Mouse (Mus musculus) kidney, adult 2 months (tissue): ENCODE data around the gene 4930469K13Rik. TPM values are rescaled to one million over a fixed set of nuclear protein-coding genes. Genes with fewer than 3 reads are reported as not detected.
"Not testable (repeated sequence)": the region's sequence is repeated elsewhere in the genome, so short reads cannot be mapped to it uniquely, and the experiment has no call there.

Source experiments
- DNase-seq: peaks from one replicate; pipeline ENCODE4 v3.0.0; 2021
- H3K27ac ChIP-seq: fragments of 200-500 bp; 2 replicates; pipeline ENCODE4 v1.5.1; 2012; ENCODE audit warnings: low read depth, low read length, control low read depth, inconsistent platforms; ENCODE audit not compliant: insufficient read depth
- H3K27me3 ChIP-seq: fragments of 200-500 bp; replicated peaks from 2 replicates; pipeline ENCODE4 v1.6.1; 2012; ENCODE audit warnings: mild to moderate bottlenecking, moderate library complexity, low read length, inconsistent platforms; ENCODE audit not compliant: control insufficient read depth, insufficient read depth
- H3K36me3 ChIP-seq: fragments of 200-500 bp; 2 replicates; pipeline ENCODE4 v1.6.1; 2012; ENCODE audit warnings: mild to moderate bottlenecking, moderate library complexity, low read length, inconsistent platforms; ENCODE audit not compliant: control insufficient read depth, insufficient read depth
- H3K4me1 ChIP-seq: fragments of 200-500 bp; 2 replicates; pipeline ENCODE4 v1.6.1; 2011; ENCODE audit warnings: low read length; ENCODE audit not compliant: control insufficient read depth, insufficient read depth
- H3K4me3 ChIP-seq: fragments of 200-500 bp; 2 replicates; pipeline ENCODE4 v1.5.1; 2011; ENCODE audit warnings: mild to moderate bottlenecking, low read depth, low read length, control low read depth; ENCODE audit not compliant: insufficient read depth
- CTCF ChIP-seq: fragments of 200-500 bp; conservative IDR thresholded peaks from 2 replicates; pipeline ENCODE4 v1.5.1; 2011; ENCODE audit warnings: low read depth, mild to moderate bottlenecking, control low read depth, low read length, moderate library complexity, mixed read lengths; ENCODE audit not compliant: insufficient read depth, insufficient read length
- POLR2A ChIP-seq: fragments of 200-500 bp; IDR thresholded peaks from one replicate; pipeline ENCODE4 v1.6.1; 2011; ENCODE audit warnings: low read depth, low read length, control low read depth
- WGBS: fragments of 180-500 bp; shearing (Covaris S2); methylation state at CpG from one replicate; pipeline ENCODE4 v1.1.7; 2018; 5-methylcytosine and 5-hydroxymethylcytosine counted together
- polyA plus RNA-seq: library from polyadenylated mRNA; depleted of rRNA; stranded (reverse); fragments of >200 nt; gene quantifications from 2 replicates; pipeline ENCODE4 v1.2.3, GENCODE M21; 2012; rRNA removed

Gene 4930469K13Rik
- 3.1 and 3.5 TPM in 2 replicates for polyA plus RNA-seq

DNA sequence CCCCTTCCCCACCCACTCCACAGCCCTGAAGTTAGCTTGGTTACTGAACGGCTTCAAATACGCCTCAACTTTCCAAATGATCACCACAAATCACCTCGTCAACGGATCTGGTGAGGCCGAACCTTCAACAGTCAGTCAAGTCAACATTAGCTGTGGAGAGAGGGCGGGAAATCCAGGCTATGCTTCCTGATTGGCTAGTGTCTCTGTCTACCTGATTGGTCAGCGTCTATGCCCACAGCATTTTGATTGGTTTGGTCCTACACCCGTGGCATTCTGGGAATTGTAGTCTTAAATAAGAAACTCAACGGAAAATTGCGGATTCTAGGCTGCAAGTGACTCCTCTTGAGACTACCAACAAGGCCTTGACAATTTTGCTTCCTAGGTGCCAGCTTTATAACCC is at the start of gene 4930469K13Rik:
Gene 4930469K13Rik, minus strand, starts transcription at position 133 of the 400 bp plus-strand sequence.
- H3K4me1 ChIP-seq = no peaks in the 10 kb centered on the region
- no peak for DNase-seq
- H3K4me3 ChIP-seq = no peak within 1 kb of the TSS
- no peaks in the 10 kb centered on the region for H3K36me3 ChIP-seq
- no peaks in the 10 kb centered on the region for H3K27me3 ChIP-seq
- no peak for TF ChIP-seq CTCF
- no peak for TF ChIP-seq POLR2A
- H3K27ac ChIP-seq = no peak within 1 kb of the TSS
- WGBS = 90% methylated on average over 10 of the region's 10 CpGs

DNA sequence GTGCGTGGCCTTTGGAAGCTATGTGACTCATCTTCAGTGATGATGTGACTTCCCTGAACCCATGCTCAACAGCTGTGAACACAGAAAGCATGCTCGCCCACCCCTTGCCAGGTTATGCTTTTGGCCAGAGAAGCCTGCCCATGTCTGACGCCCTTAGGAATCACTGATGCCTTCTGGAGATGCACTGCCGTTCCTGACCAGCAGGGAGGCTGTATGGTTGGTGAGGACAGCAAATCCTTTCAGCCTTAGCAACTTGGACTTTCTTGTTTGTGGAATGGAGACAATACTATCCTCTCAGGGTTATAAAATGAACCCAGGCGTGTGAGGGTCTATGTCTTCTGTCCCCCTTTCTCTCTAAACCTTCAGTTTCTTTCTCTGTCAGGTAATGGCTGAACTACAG is 48.6 kb upstream of the 4930469K13Rik start:
- WGBS = 78% methylated on average over 5 of the region's 5 CpGs

DNA sequence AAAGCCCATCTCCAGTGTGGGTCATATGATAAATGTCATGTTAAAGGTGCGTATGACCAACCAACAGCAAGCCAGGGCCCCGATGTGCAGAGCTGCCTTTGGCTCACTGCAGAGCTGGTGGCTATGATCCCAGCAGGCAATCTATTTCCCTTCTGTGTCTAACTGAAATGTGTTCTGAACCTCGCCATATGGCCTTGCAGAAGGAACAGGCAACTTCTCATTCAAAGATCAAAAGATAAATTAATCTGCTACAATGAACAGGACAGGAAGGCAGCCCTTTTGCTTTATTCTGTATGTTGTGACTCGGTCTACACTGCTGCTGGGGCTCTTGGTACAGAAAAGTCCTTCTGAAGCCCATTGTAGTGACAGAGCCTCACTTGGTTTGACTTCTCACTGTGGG is 46.1 kb upstream of the 4930469K13Rik start:
- H3K27me3 ChIP-seq = no peaks in the 10 kb centered on the region
- no peak for DNase-seq
- H3K27ac ChIP-seq = no peak overlapping the region
- TF ChIP-seq POLR2A (no peak), CTCF (no peak)
- no peak overlapping the region for H3K4me3 ChIP-seq
- H3K4me1 ChIP-seq = no peaks in the 10 kb centered on the region
- 80% methylated on average over 4 of the region's 4 CpGs for WGBS
- H3K36me3 ChIP-seq = no peaks in the 10 kb centered on the region

More for the DNA sequence above, 48.6 kb upstream of the 4930469K13Rik start:
- no peak for DNase-seq
- no peaks in the 10 kb centered on the region for H3K4me1 ChIP-seq
- TF ChIP-seq POLR2A = no peak
- no peak for TF ChIP-seq CTCF
- H3K27me3 ChIP-seq = no peaks in the 10 kb centered on the region
- no peak overlapping the region for H3K27ac ChIP-seq
- H3K4me3 ChIP-seq = no peak overlapping the region
- H3K36me3 ChIP-seq = no peaks in the 10 kb centered on the region

DNA sequence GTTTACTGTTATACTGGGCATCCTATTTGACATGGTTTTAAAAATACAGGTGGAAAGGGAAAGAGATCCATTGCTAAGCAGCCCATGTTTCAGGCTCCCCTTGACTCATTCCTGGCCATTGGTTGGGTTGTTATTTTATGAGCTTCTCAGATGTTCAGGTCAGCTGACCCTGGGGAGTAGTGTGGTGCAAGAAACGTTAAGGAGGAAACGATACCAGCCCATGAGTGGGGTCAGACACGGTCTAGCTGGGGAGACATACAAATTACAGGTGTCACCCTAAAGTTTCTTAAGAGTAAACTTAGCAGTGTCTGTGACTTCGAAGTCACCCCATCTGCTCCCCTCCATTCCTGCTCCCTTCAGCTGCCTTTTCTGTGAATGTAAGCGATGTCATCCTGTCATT is 45.6 kb upstream of the 4930469K13Rik start:
- Histone ChIP-seq H3K36me3 (no peaks in the 10 kb centered on the region), H3K4me1 (no peaks in the 10 kb centered on the region), H3K4me3 (no peak overlapping the region), H3K27me3 (no peaks in the 10 kb centered on the region), H3K27ac (no peak overlapping the region)
- 48% methylated on average over 5 of the region's 5 CpGs for WGBS
- DNase-seq = no peak
- TF ChIP-seq CTCF (no peak), POLR2A (no peak)

DNA sequence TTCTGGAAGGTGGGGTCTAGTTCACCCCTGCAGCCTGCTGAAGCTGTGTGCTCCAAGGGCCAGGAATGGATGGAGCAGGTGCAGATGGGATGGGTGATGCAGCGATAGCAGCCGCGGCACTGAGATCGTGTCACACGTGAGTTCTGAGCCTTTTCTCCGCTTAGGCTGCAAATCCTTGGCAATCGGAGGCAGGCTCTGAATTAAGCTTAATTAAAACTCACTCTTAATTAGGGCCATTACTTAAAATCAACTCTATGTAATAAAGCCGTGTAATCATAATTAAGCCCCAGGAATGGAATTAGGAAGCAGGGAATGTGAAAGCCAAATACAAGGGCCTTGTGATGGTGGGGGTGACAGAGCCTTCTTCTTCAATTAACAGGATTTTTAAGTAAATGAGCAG is 40.9 kb upstream of the 4930469K13Rik start:
- Histone ChIP-seq H3K27me3 (no peaks in the 10 kb centered on the region), H3K4me3 (peak overlapping the region; percentile 12; the same call in 1 of the 2 replicates), H3K27ac (peak overlapping the region; percentile 22; the same call in 1 of the 2 replicates), H3K4me1 (no peaks in the 10 kb centered on the region), H3K36me3 (no peaks in the 10 kb centered on the region)
- DNase-seq = no peak
- WGBS = 87% methylated on average over 8 of the region's 8 CpGs
- TF ChIP-seq POLR2A = no peak
- no peak for TF ChIP-seq CTCF

DNA sequence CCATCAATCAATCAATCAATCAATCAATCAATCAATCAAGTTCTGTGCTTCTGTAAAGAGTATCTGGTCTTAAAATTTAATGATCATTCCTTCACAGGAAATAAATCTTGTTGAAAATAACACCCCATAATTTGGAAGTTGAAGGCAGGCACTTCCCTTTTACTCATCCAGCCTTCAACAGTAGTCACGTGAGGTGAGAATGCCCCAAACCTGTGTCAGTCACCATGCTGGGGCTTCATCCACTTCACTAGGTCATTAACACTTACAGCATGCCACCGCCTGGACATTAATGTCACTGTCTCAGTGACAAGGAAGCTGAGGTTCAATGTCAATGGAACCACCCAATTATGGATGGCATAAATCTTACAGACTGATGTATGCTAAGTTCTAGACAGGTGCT is 30.1 kb upstream of the 4930469K13Rik start:
- no peak for TF ChIP-seq CTCF
- TF ChIP-seq POLR2A = no peak
- WGBS = 81% methylated on average over 2 of the region's 2 CpGs
- Histone ChIP-seq H3K27me3 (no peaks in the 10 kb centered on the region), H3K4me1 (no peaks in the 10 kb centered on the region), H3K27ac (no peak overlapping the region), H3K36me3 (no peaks in the 10 kb centered on the region), H3K4me3 (no peak overlapping the region)
- no peak for DNase-seq

DNA sequence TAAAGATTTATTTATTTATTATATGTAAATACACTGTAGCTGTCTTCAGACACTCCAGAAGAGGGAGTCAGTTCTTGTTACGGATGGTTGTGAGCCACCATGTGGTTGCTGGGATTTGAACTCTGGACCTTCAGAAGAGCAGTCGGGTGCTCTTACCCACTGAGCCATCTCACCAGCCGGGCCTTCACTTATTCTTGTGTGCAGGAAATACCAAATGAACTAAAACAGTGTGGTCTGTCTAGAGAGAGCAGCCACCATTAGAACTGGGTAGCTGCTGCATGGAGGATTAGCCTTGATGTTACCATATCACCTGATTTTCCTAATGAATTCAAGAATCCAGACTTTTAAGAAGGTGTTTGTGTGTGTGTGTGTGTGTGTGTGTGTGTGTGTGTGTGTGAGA is 27.4 kb upstream of the 4930469K13Rik start:
- not testable (repeated sequence) for H3K4me3 ChIP-seq, DNase-seq, H3K4me1 ChIP-seq, H3K27me3 ChIP-seq, H3K27ac ChIP-seq, H3K36me3 ChIP-seq
- 71% methylated on average over 3 of the region's 3 CpGs for WGBS

DNA sequence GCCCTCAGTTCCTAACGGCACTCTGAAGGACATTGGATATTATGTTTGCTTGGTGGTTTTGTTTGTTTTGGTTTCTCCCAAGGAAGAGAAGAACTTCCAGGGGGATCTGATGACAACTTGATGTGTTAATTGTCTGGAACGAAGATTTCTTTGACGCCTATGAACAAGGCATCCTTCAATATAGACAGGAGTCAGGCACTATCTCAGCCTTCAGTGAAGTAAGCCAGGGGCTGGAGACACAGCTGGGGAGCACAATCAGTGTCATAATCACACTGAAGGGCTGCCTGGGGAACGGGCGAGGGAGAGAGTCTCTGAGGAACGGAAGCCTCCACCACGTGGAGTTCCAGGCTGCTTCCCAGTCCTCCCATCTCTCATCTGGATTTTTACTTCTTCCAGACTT is 26.5 kb upstream of the 4930469K13Rik start:
- WGBS = 21% methylated on average over 7 of the region's 7 CpGs
- Histone ChIP-seq H3K27me3 (no peaks in the 10 kb centered on the region), H3K4me3 (no peak overlapping the region), H3K36me3 (no peaks in the 10 kb centered on the region), H3K4me1 (no peaks in the 10 kb centered on the region), H3K27ac (no peak overlapping the region)
- TF ChIP-seq POLR2A (no peak), CTCF (no peak)
- DNase-seq = no peak
